Mouse (Mus musculus) myocyte (in vitro differentiated cells): Measurements from ENCODE around the gene Kif20b.

ENCODE experiments used
- CEBPB ChIP-seq: IDR thresholded peaks from 2 replicates; pipeline ENCODE4 v1.6.1; 2011; ENCODE audit warnings: mild to moderate bottlenecking, moderate library complexity; ENCODE audit not compliant: poor library complexity, insufficient read depth, severe bottlenecking
- E2F4 ChIP-seq: IDR thresholded peaks from one replicate; pipeline ENCODE4 v1.6.1; 2011; ENCODE audit warnings: mild to moderate bottlenecking, control low read depth, moderate library complexity; ENCODE audit not compliant: insufficient read depth
- MAX ChIP-seq: IDR thresholded peaks from one replicate; pipeline ENCODE4 v1.6.1; 2011; ENCODE audit warnings: low read depth, mild to moderate bottlenecking, control low read depth
- POLR2A ChIP-seq: IDR thresholded peaks from one replicate; pipeline ENCODE4 v1.6.1; 2011; ENCODE audit warnings: low read depth, mild to moderate bottlenecking, control low read depth, moderate library complexity; ENCODE audit not compliant: insufficient read length
- TCF12 ChIP-seq: IDR thresholded peaks from one replicate; pipeline ENCODE4 v1.6.1; 2011; ENCODE audit warnings: mild to moderate bottlenecking, control low read depth; ENCODE audit not compliant: poor library complexity, insufficient read depth, severe bottlenecking
- USF1 ChIP-seq: IDR thresholded peaks from one replicate; pipeline ENCODE4 v1.6.1; 2011; ENCODE audit warnings: low read depth, mild to moderate bottlenecking, control low read depth, moderate library complexity

DNA sequence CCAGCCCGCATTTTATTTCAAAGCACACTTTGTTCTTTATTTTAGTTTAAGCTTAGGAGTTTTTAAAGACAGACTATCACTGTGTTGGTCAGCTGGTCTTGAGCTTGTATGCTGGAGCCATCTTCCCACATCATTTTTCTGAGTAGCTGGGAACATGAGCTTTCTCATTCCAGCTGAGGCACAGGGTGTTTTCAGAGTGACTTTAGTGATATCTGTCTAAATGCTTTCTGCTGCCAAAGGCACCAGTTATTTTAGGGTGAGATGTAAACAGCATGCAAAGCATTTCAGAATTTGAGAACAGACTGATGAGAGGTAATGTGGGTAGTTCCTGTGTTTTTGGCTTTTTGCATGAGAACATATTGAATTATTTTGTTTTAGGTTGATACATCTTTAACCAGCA, 25.0 kb downstream of the Kif20b start:
- TF ChIP-seq E2F4 (no peak), USF1 (no peak), TCF12 (no peak), POLR2A (no peak), MAX (no peak), CEBPB (no peak)
